Mouse (Mus musculus) frontal cortex, postnatal 25 days (tissue): ENCODE results near the gene Ppp6r3.

Experiments
- DNase-seq, 2 experiments: peaks; one replicate each; pipeline ENCODE4 v3.0.0; 2022; ENCODE audit warnings: low spot score in 2 of 2

Gene Ppp6r3

GRCm38 (mm10) chr19:3528646-3529045, 46.9 kb downstream of the Ppp6r3 start:
- DNase-seq: no peak

- no peak for DNase-seq
Measured at GRCm38 (mm10) chr19:3527531-3527930, 48.0 kb downstream of the Ppp6r3 start.

- DNase-seq: no peak
Measured at GRCm38 (mm10) chr19:3519471-3520169, 55.9 kb downstream of the Ppp6r3 start.

GRCm38 (mm10) chr19:3497216-3497615, 78.3 kb downstream of the Ppp6r3 start:
- no peak for DNase-seq

GRCm38 (mm10) chr19:3489826-3490225, 85.7 kb downstream of the Ppp6r3 start:
- DNase-seq: no peak

GRCm38 (mm10) chr19:3482831-3483230, 92.7 kb downstream of the Ppp6r3 start:
- peak in 1 of 2 experiments; percentile 21 for DNase-seq

- DNase-seq: peak in 1 of 2 experiments; percentile 21
Measured at GRCm38 (mm10) chr19:3480101-3480500, 95.4 kb downstream of the Ppp6r3 start.

GRCm38 (mm10) chr19:3476996-3477395, 98.6 kb downstream of the Ppp6r3 start:
- no peak for DNase-seq

GRCm38 (mm10) chr19:3471218-3471617, 104.3 kb downstream of the Ppp6r3 start:
- DNase-seq: no peak

GRCm38 (mm10) chr19:3467574-3467973, 108.0 kb downstream of the Ppp6r3 start:
- no peak for DNase-seq

GRCm38 (mm10) chr19:3459986-3460385, 115.6 kb downstream of the Ppp6r3 start:
- DNase-seq: no peak

- DNase-seq: no peak
Measured at GRCm38 (mm10) chr19:3458331-3459099, 117.0 kb downstream of the Ppp6r3 start.

- DNase-seq: no peak
Measured at GRCm38 (mm10) chr19:3457700-3458099, 117.8 kb downstream of the Ppp6r3 start.

- DNase-seq: no peak
Measured at GRCm38 (mm10) chr19:3451649-3452048, 123.9 kb downstream of the Ppp6r3 start.

- DNase-seq: peak; percentile 54 to 63
Measured at GRCm38 (mm10) chr19:3451170-3451569, 124.4 kb downstream of the Ppp6r3 start.

- DNase-seq: no peak
Measured at GRCm38 (mm10) chr19:3450714-3451113, 124.8 kb downstream of the Ppp6r3 start.

- DNase-seq: no peak
Measured at GRCm38 (mm10) chr19:3449248-3449647, 126.3 kb downstream of the Ppp6r3 start.

GRCm38 (mm10) chr19:3447348-3447747, 128.2 kb downstream of the Ppp6r3 start:
- DNase-seq: no peak

- no peak for DNase-seq
Measured at GRCm38 (mm10) chr19:3441092-3441491, 134.5 kb downstream of the Ppp6r3 start.

GRCm38 (mm10) chr19:3440667-3441066, 134.9 kb downstream of the Ppp6r3 start:
- no peak for DNase-seq

- no peak for DNase-seq
Measured at GRCm38 (mm10) chr19:3437980-3438379, 137.6 kb downstream of the Ppp6r3 start.

- DNase-seq: no peak
Measured at GRCm38 (mm10) chr19:3436840-3437239, 138.7 kb downstream of the Ppp6r3 start.

- no peak for DNase-seq
Measured at GRCm38 (mm10) chr19:3435824-3436223, 139.7 kb downstream of the Ppp6r3 start.
